Mouse (Mus musculus) A20 (cell line): Measurements from ENCODE around the gene Plk4.
A peak's percentile ranks its signal among the peaks of the same experiment; 100 is the strongest.
"Not testable (repeated sequence)": the region's sequence is repeated elsewhere in the genome, so short reads cannot be mapped to it uniquely, and the experiment has no call there.

ENCODE experiments used
- DNase-seq: peaks from one replicate; pipeline ENCODE4 v3.0.0-alpha.2; 2011; ENCODE audit warnings: low read depth, low spot score

Plk4 gene

GRCm38 (mm10) chr3:40799530-40800372, at the start of gene Plk4:
TSS of gene Plk4 (plus strand) at chr3:40800019.
- DNase-seq = peak; percentile 97

GRCm38 (mm10) chr3:40760746-40761145, 39.1 kb upstream of the Plk4 start:
- DNase-seq = no peak

- no peak for DNase-seq
Measured at GRCm38 (mm10) chr3:40761312-40761711, 38.5 kb upstream of the Plk4 start.

GRCm38 (mm10) chr3:40793783-40794182, 6.0 kb upstream of the Plk4 start:
- DNase-seq = no peak

GRCm38 (mm10) chr3:40798054-40798453, 1.8 kb upstream of the Plk4 start:
- DNase-seq = no peak

GRCm38 (mm10) chr3:40798500-40798899, 1.3 kb upstream of the Plk4 start:
- peak; percentile 87 for DNase-seq

GRCm38 (mm10) chr3:40800373-40800823, 579 bp downstream of the Plk4 start:
- peak; percentile 87 for DNase-seq

GRCm38 (mm10) chr3:40806871-40807270, 7.1 kb downstream of the Plk4 start:
- peak; percentile 53 for DNase-seq

GRCm38 (mm10) chr3:40808686-40809085, 8.9 kb downstream of the Plk4 start:
- peak; percentile 34 for DNase-seq

GRCm38 (mm10) chr3:40809894-40810293, 10.1 kb downstream of the Plk4 start:
- peak; percentile 27 for DNase-seq

GRCm38 (mm10) chr3:40813275-40813674, 13.5 kb downstream of the Plk4 start:
- DNase-seq = no peak

GRCm38 (mm10) chr3:40845521-40845920, 45.7 kb downstream of the Plk4 start:
- DNase-seq = not testable (repeated sequence)

- peak; percentile 98 for DNase-seq
Measured at GRCm38 (mm10) chr3:40846473-40846956, 46.7 kb downstream of the Plk4 start, which contains the start of gene Mfsd8. TSS of gene Mfsd8 (minus strand) at chr3:40846886.

GRCm38 (mm10) chr3:40846957-40847017, 47.0 kb downstream of the Plk4 start, which contains the start of gene Abhd18:
TSS of gene Abhd18 (plus strand) at chr3:40846970.
- not testable (repeated sequence) for DNase-seq

- peak; percentile 87 for DNase-seq
Measured at GRCm38 (mm10) chr3:40847018-40847417, 47.2 kb downstream of the Plk4 start.

GRCm38 (mm10) chr3:40847936-40848335, 48.1 kb downstream of the Plk4 start:
- DNase-seq = not testable (repeated sequence)

- DNase-seq = not testable (repeated sequence)
Measured at GRCm38 (mm10) chr3:40853123-40853738, 53.4 kb downstream of the Plk4 start.
